Mouse (Mus musculus): ENCODE measurements around the gene Cc2d1b. TPM values are rescaled to one million over a fixed set of nuclear protein-coding genes. Genes with fewer than 3 reads are reported as not detected.

Gene Cc2d1b
- polyA plus RNA-seq, 2 experiments = 7.2 to 10.1 TPM

GRCm38 (mm10) chr4:108593376-108593775, 26.4 kb upstream of the Cc2d1b start:
- WGBS (ENCODE audit: insufficient replicate concordance) = 85% methylated on average over 2 of the region's 2 CpGs
- Histone ChIP-seq H3K9me3 (ENCODE audit: control insufficient read depth, low read length) (no peaks in the 10 kb centered on the region), H3K36me3 (replicated peaks; ENCODE audit: control insufficient read depth, insufficient read depth, low read depth) (peaks cover 41% of the 10 kb centered on the region), H3K27me3 (ENCODE audit: control insufficient read depth, insufficient read depth, low read length) (no peaks in the 10 kb centered on the region), H3K4me1 (replicated peaks; ENCODE audit: control insufficient read depth in 2 of 2, insufficient read depth in 2 of 2, low read length in 1 of 2) (peaks cover 0 to 4% of the 10 kb centered on the region in 2 experiments; a peak in 2 of 4 replicates), H3K27ac (no peak overlapping the region), H3K4me3 (ENCODE audit: insufficient read depth in 1 of 2, low read depth in 2 of 2, low read length in 2 of 2) (no peak overlapping the region), H3K9ac (replicated peaks) (no peak overlapping the region), H3K4me2 (ENCODE audit: low read depth) (no peak overlapping the region)
- DNase-seq (ENCODE audit: low read depth in 3 of 3, low spot score in 3 of 3) = no peak
- TF ChIP-seq EP300 (IDR thresholded peaks at IDR 0.05; ENCODE audit: low read depth) = no peak
- no peak for TF ChIP-seq CTCF (IDR thresholded peaks at IDR 0.05; ENCODE audit: low read depth)
- ATAC-seq (ENCODE audit: insufficient read depth) = no peak

- WGBS (ENCODE audit: insufficient replicate concordance) = 79% methylated on average over 1 of the region's 1 CpGs
- no peak overlapping the region for H3K4me3 ChIP-seq (ENCODE audit: insufficient read depth in 1 of 2, low read depth in 2 of 2, low read length in 2 of 2)
- no peak for TF ChIP-seq EP300 (IDR thresholded peaks at IDR 0.05; ENCODE audit: low read depth)
- TF ChIP-seq CTCF (IDR thresholded peaks at IDR 0.05; ENCODE audit: low read depth) = no peak
- no peak overlapping the region for H3K4me2 ChIP-seq (ENCODE audit: low read depth)
- no peaks in the 10 kb centered on the region; a peak in 1 of 4 replicates for H3K4me1 ChIP-seq (replicated peaks; ENCODE audit: control insufficient read depth in 2 of 2, insufficient read depth in 2 of 2, low read length in 1 of 2)
- no peak overlapping the region for H3K9ac ChIP-seq (replicated peaks)
- H3K27me3 ChIP-seq (ENCODE audit: control insufficient read depth, insufficient read depth, low read length) = no peaks in the 10 kb centered on the region
- no peaks in the 10 kb centered on the region for H3K9me3 ChIP-seq (ENCODE audit: control insufficient read depth, low read length)
- peaks cover 55% of the 10 kb centered on the region for H3K36me3 ChIP-seq (replicated peaks; ENCODE audit: control insufficient read depth, insufficient read depth, low read depth)
- DNase-seq (ENCODE audit: low read depth in 3 of 3, low spot score in 3 of 3) (no peak), ATAC-seq (ENCODE audit: insufficient read depth) (no peak)
- no peak overlapping the region for H3K27ac ChIP-seq
Measured at GRCm38 (mm10) chr4:108595785-108596184, 24.0 kb upstream of the Cc2d1b start.

- no peak overlapping the region for H3K9ac ChIP-seq (replicated peaks)
- no peak for DNase-seq (ENCODE audit: low read depth in 3 of 3, low spot score in 3 of 3)
- TF ChIP-seq CTCF (IDR thresholded peaks at IDR 0.05; ENCODE audit: low read depth) (no peak), EP300 (IDR thresholded peaks at IDR 0.05; ENCODE audit: low read depth) (no peak)
- no peak for ATAC-seq (ENCODE audit: insufficient read depth)
- WGBS (ENCODE audit: insufficient replicate concordance) = 77% methylated on average over 4 of the region's 4 CpGs
- H3K36me3 ChIP-seq (replicated peaks; ENCODE audit: control insufficient read depth, insufficient read depth, low read depth) = peaks cover 66% of the 10 kb centered on the region
- H3K4me3 ChIP-seq (ENCODE audit: insufficient read depth in 1 of 2, low read depth in 2 of 2, low read length in 2 of 2) = no peak overlapping the region
- H3K4me2 ChIP-seq (ENCODE audit: low read depth) = no peak overlapping the region
- H3K27ac ChIP-seq = no peak overlapping the region
- no peaks in the 10 kb centered on the region for H3K27me3 ChIP-seq (ENCODE audit: control insufficient read depth, insufficient read depth, low read length)
- H3K9me3 ChIP-seq (ENCODE audit: control insufficient read depth, low read length) = no peaks in the 10 kb centered on the region
- H3K4me1 ChIP-seq (replicated peaks; ENCODE audit: control insufficient read depth in 2 of 2, insufficient read depth in 2 of 2, low read length in 1 of 2) = no peaks in the 10 kb centered on the region
Measured at GRCm38 (mm10) chr4:108598306-108598705, 21.4 kb upstream of the Cc2d1b start.

GRCm38 (mm10) chr4:108601870-108602269, 17.9 kb upstream of the Cc2d1b start:
- H3K36me3 ChIP-seq (replicated peaks; ENCODE audit: control insufficient read depth, insufficient read depth, low read depth) = peaks cover 75% of the 10 kb centered on the region

GRCm38 (mm10) chr4:108608651-108609050, 11.1 kb upstream of the Cc2d1b start:
- H3K9me3 ChIP-seq (ENCODE audit: control insufficient read depth, low read length) = no peaks in the 10 kb centered on the region
- no peak overlapping the region for H3K27ac ChIP-seq
- WGBS (ENCODE audit: insufficient replicate concordance) = 82% methylated on average over 3 of the region's 3 CpGs
- TF ChIP-seq CTCF (IDR thresholded peaks at IDR 0.05; ENCODE audit: low read depth) (no peak), EP300 (IDR thresholded peaks at IDR 0.05; ENCODE audit: low read depth) (no peak)
- H3K9ac ChIP-seq (replicated peaks) = no peak overlapping the region
- DNase-seq (ENCODE audit: low read depth in 3 of 3, low spot score in 3 of 3) (no peak), ATAC-seq (ENCODE audit: insufficient read depth) (no peak)
- H3K4me2 ChIP-seq (ENCODE audit: low read depth) = no peak overlapping the region
- no peak overlapping the region for H3K4me3 ChIP-seq (ENCODE audit: insufficient read depth in 1 of 2, low read depth in 2 of 2, low read length in 2 of 2)
- no peaks in the 10 kb centered on the region for H3K4me1 ChIP-seq (replicated peaks; ENCODE audit: control insufficient read depth in 2 of 2, insufficient read depth in 2 of 2, low read length in 1 of 2)
- peaks cover 66% of the 10 kb centered on the region for H3K36me3 ChIP-seq (replicated peaks; ENCODE audit: control insufficient read depth, insufficient read depth, low read depth)
- no peaks in the 10 kb centered on the region for H3K27me3 ChIP-seq (ENCODE audit: control insufficient read depth, insufficient read depth, low read length)

More at GRCm38 (mm10) chr4:108601870-108602269, 17.9 kb upstream of the Cc2d1b start:
- no peaks in the 10 kb centered on the region for H3K4me1 ChIP-seq (replicated peaks; ENCODE audit: control insufficient read depth in 2 of 2, insufficient read depth in 2 of 2, low read length in 1 of 2)
- ATAC-seq (ENCODE audit: insufficient read depth) = no peak
- TF ChIP-seq EP300 (IDR thresholded peaks at IDR 0.05; ENCODE audit: low read depth) = no peak
- no peak for TF ChIP-seq CTCF (IDR thresholded peaks at IDR 0.05; ENCODE audit: low read depth)
- H3K4me2 ChIP-seq (ENCODE audit: low read depth) = no peak overlapping the region
- no peaks in the 10 kb centered on the region for H3K27me3 ChIP-seq (ENCODE audit: control insufficient read depth, insufficient read depth, low read length)
- H3K9me3 ChIP-seq (ENCODE audit: control insufficient read depth, low read length) = no peaks in the 10 kb centered on the region
- no peak overlapping the region for H3K9ac ChIP-seq (replicated peaks)
- no peak overlapping the region for H3K4me3 ChIP-seq (ENCODE audit: insufficient read depth in 1 of 2, low read depth in 2 of 2, low read length in 2 of 2)
- 88% methylated on average over 7 of the region's 7 CpGs for WGBS (ENCODE audit: insufficient replicate concordance)
- no peak for DNase-seq (ENCODE audit: low read depth in 3 of 3, low spot score in 3 of 3)
- H3K27ac ChIP-seq = no peak overlapping the region

Data from liver, embryonic 14.5 days (tissue).